Mouse (Mus musculus): Measurements from ENCODE around the gene Tasp1. TPM values are rescaled to one million over a fixed set of nuclear protein-coding genes. Genes with fewer than 3 reads are reported as not detected.
A peak's percentile ranks its signal among the peaks of the same experiment; 100 is the strongest.
"Not testable (repeated sequence)": the region's sequence is repeated elsewhere in the genome, so short reads cannot be mapped to it uniquely, and the experiment has no call there.

The Tasp1 gene
- polyA plus RNA-seq, 1 experiment from 2014 or later = 20.8 TPM

DNA sequence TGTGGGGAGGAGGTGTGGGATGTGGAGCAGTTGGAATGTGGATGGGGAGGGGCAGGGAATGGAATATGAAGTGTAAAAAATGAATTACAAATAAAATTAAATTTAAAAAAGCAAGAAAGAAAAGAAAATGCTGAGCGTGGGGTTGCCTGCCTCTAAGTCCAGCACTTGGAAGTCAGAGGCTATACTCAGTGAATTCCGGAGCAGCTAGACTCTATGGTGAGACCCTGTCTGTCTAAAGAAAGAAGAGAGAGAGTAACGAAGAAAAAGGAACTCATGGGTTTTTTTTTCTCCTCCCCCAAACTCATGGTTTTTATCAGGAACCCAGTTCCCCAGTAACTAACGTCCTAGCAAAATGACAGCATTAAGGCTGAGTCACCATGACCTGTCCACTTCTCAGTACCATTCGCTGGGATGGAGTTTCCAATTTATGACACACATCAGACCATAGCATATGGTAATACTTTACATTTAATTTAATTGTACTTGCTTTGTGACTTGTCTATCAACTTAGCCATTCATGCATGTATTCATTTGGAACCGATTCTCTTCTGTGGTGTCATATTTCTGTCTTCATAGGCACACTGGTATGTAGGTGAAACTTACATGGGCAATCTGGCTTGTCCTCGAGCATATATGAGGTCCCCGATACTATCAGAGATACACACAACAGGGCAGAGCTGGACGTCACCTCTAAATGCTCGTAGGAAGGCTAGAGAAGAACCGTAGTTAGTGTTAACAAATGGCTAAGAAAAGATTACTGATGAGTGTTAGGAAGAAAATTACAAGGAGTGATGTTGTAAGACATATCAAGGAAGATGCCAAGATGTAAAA lies 14.4 kb upstream of the Tasp1 start:
- Histone ChIP-seq H3K9ac (peak overlapping the region; percentile 17; the same call in 1 of the 2 replicates), H3K4me3 (no peak overlapping the region), H3K9me3 (replicated peaks) (no peaks in the 10 kb centered on the region), H3K27ac (peak overlapping the region; percentile 69), H3K4me2 (peak overlapping the region; percentile 29), H3K27me3 (replicated peaks) (peaks cover 2% of the 10 kb centered on the region; the same call in 1 of the 2 replicates), H3K36me3 (no peaks in the 10 kb centered on the region), H3K4me1 (peaks cover 24% of the 10 kb centered on the region)
- peak; percentile 87 for ATAC-seq
- WGBS (ENCODE audit: insufficient replicate concordance) = 63% methylated on average over 11 of the region's 11 CpGs

DNA sequence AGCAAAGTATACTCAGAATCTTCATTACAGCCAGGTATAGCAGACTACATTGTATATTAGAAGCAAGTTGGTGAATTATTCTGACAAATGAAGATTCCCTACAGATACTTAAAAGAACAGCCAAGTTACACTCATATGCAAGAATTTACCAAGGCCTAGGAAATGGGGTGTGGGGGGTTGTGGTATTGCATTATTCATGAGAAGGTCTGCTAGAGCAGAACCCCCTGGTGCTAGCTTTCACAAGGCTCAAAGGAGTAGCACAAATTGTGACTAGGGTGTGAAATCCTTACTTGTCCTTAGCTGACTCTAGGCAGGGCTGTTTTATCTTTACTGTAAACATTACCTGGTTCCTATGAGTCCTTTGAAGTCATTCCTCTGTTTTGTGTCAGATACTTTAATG lies 12.7 kb upstream of the Tasp1 start:
- H3K9ac ChIP-seq; H3K27me3 ChIP-seq (replicated peaks); H3K4me3 ChIP-seq; H3K4me2 ChIP-seq; ATAC-seq; H3K9me3 ChIP-seq (replicated peaks); H3K36me3 ChIP-seq; H3K27ac ChIP-seq: not testable (repeated sequence)
- H3K4me1 ChIP-seq = peaks cover 21% of the 10 kb centered on the region

DNA sequence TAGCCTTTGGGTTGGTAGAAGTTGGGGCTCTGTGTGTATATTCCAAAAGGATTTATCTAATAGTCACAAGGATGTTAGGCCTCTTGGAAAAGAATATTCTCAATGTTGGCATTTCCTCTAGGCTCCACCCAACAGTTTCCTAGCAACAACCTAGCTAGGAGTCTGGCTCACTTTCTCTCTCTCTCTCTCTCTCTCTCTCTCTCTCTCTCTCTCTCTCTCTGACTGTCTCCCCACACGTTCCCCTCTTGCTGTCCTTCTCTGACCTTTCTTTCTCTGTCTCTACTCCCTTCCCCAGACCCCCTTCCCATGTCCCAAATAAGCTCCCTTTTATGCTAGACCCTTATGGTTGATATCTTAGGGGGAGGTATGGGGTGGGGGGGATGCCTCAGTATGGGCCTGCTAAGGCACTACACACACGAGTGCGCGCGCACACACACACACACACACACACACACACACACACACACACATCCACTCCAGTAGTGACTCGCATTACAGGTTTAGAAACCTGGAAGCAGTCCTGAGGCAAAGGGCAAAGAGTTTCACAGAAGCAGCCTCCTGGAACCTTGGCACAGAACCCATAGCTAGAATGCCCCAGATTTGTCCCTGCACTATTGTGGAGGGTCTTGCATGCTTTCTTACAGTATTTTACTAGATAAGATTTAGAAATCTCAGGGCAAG lies 12.1 kb upstream of the Tasp1 start:
- 76% methylated on average over 6 of the region's 6 CpGs for WGBS (ENCODE audit: insufficient replicate concordance)
- no peak for ATAC-seq

DNA sequence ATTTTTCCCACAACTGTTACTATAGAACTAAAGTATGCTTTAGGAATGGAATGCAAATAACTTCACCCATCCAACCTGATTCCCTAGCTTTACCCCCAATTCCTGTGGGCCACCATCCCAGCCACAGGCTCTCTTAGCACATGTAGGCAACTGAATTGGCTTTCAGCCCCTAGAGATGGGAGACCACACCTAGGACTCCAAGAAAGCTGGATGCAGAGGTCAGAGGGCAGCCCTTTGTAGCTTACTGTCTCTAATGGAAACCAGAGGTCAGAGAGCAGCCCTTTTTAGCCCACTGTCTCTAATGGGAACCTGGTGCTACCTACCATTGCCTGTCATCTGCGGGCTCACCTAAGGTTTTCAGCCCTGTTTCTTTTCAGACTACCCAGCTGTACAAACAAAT lies 10.9 kb upstream of the Tasp1 start:
- Histone ChIP-seq H3K27ac (no peak overlapping the region), H3K9ac (no peak overlapping the region), H3K4me1 (peaks cover 17% of the 10 kb centered on the region), H3K27me3 (replicated peaks) (peaks cover 5% of the 10 kb centered on the region), H3K4me3 (no peak overlapping the region), H3K36me3 (no peaks in the 10 kb centered on the region), H3K9me3 (replicated peaks) (no peaks in the 10 kb centered on the region), H3K4me2 (no peak overlapping the region)
- ATAC-seq = no peak
- 50% methylated on average over 1 of the region's 1 CpGs for WGBS (ENCODE audit: insufficient replicate concordance)

More for the DNA sequence above, 12.1 kb upstream of the Tasp1 start:
- Histone ChIP-seq H3K9me3 (replicated peaks) (no peaks in the 10 kb centered on the region), H3K4me3 (no peak overlapping the region), H3K27me3 (replicated peaks) (peaks cover 5% of the 10 kb centered on the region), H3K9ac (no peak overlapping the region), H3K4me1 (peaks cover 17% of the 10 kb centered on the region), H3K4me2 (no peak overlapping the region), H3K36me3 (no peaks in the 10 kb centered on the region), H3K27ac (no peak overlapping the region)

DNA sequence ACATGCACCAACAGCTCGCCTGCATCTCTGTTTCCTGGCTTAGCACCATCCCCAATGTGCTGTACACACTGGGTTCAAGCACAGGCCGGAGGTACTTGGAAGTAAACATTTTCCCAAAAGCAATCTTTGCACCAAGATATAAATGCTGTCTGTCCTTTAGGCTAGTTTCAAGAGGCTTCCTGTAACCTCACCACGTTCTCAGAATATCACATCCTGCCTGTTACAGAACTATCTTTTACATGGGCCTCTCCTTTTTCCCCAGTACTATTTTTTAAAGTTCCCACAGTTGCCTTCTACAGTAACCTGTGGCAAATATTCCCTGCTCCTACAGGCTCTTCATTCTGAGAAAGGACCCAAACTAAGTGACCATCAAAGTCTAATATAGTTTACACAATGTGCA lies 8.5 kb upstream of the Tasp1 start:
- Histone ChIP-seq H3K4me3 (no peak overlapping the region), H3K9ac (no peak overlapping the region), H3K4me1 (peaks cover under 1% of the 10 kb centered on the region; the same call in 1 of the 2 replicates), H3K27ac (no peak overlapping the region), H3K4me2 (no peak overlapping the region), H3K9me3 (replicated peaks) (no peaks in the 10 kb centered on the region), H3K36me3 (no peaks in the 10 kb centered on the region), H3K27me3 (replicated peaks) (peaks cover 18% of the 10 kb centered on the region)
- no peak for ATAC-seq
- 53% methylated on average over 3 of the region's 3 CpGs for WGBS (ENCODE audit: insufficient replicate concordance)

DNA sequence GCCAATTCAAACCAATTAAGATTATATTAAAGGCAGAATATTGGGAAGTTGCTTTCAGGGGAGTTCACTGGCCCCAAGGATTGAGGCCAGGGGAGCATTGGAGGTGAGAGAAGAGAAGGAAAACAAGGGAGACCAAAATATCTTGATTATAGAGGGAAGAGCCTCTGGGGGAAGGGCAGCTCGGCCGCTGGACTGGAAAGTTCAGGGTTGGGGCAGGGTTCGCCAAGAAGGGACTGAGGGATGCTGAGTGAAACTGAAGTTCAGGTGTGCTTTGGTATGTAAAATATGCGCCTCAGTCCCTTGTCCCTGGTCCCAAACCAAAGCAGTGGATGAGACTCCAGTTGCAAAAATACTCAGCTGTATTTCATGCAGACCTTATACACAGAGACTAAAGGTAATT lies 911 bp upstream of the Tasp1 start:
- 55% methylated on average over 4 of the region's 4 CpGs for WGBS (ENCODE audit: insufficient replicate concordance)
- Histone ChIP-seq H3K9me3 (replicated peaks) (no peaks in the 10 kb centered on the region), H3K27me3 (replicated peaks) (peaks cover 17% of the 10 kb centered on the region), H3K9ac (peak overlapping the region; percentile 96), H3K27ac (peak overlapping the region; percentile 94; the same call in 1 of the 2 replicates), H3K4me2 (peak overlapping the region; percentile 89), H3K36me3 (0 out of 2 replicates have a peak, but pooled peaks cover 4% of the 10 kb centered on the region), H3K4me1 (peaks cover 38% of the 10 kb centered on the region), H3K4me3 (peak overlapping the region; percentile 94)
- ATAC-seq = no peak

DNA sequence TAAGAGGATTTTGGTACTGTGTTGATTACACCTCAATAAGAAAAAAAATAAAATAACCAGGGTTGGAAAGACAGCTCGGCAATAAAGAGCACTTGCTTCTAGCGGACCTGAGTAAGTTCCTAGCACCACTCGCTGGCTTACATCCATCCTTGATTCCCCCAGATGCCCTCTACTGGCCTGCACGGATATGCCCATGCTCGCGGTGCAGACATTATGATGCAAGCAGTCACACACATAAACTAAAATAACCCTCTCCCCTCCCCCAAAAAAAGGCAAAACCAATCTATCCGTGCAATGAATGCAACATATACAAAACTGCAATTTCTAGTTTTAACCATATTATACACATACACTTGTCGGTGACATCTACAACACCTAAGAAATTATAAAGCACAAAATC lies 929 bp downstream of the Tasp1 start:
- Histone ChIP-seq H3K27me3 (replicated peaks) (peaks cover 8% of the 10 kb centered on the region), H3K9ac (peak overlapping the region; percentile 96), H3K27ac (peak overlapping the region; percentile 94), H3K4me1 (peaks cover 47% of the 10 kb centered on the region), H3K4me2 (peak overlapping the region; percentile 89), H3K9me3 (replicated peaks) (no peaks in the 10 kb centered on the region), H3K36me3 (0 out of 2 replicates have a peak, but pooled peaks cover 4% of the 10 kb centered on the region), H3K4me3 (peak overlapping the region; percentile 94)
- 72% methylated on average over 8 of the region's 8 CpGs for WGBS (ENCODE audit: insufficient replicate concordance)
- no peak for ATAC-seq

DNA sequence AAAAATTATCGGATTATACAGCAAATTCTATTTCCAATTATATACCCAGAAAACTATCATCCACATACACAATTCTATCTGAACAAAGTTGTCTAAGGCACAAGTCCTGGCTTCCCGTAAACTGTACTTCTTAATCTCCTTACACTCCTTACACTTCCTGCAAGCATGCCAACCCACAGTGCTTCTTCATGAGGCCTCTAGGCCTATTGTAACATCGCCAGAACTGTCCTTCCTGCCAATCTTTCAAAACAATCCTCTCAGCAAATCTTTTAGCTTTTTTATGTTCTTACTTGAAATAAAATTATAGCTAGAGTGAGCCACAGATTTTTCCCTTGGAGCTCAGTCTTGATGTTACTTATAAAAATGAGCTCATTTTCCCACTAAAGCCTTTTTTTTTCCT lies 5.1 kb downstream of the Tasp1 start:
- 73% methylated on average over 3 of the region's 3 CpGs for WGBS (ENCODE audit: insufficient replicate concordance)
- H3K36me3 ChIP-seq = peaks cover 12% of the 10 kb centered on the region

DNA sequence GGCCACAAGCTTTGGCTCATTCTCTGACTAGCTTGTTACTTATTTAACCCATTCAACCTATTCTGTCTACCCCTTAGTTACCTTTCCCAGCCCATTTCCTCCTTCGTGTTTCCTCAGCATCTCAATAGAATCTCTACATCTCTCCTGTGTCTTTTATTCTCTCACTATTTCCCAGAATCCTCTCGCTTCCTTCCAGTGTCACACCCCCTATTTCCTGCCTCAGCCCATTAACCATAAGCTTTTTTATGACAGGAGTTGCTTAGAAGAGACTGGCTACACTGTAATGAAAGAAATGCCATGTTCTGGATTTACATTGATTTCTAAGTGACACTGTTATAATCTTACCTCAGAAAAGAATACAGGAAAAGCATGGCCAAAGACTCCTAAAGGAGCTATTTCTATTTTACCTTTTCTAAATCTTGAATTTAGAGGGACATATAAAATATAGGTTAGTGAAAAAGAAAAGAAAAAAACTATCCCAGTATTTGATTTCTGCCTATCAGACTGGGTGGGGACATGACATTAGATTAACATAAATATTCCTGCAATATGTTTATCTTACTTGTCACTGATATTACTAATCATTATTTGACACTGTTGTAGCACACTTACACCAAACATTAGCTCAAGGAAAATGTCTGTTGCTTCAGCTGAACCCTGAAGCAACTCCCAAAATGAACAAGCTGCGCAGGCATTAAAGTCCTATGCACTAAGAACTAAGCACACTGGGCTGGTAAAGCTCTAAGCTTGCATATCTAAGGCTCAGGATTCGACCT lies 6.3 kb downstream of the Tasp1 start:
- Histone ChIP-seq H3K27me3 (replicated peaks) (no peaks in the 10 kb centered on the region), H3K4me3 (no peak overlapping the region), H3K36me3 (peaks cover 21% of the 10 kb centered on the region), H3K4me1 (peaks cover 45% of the 10 kb centered on the region), H3K9me3 (replicated peaks) (no peaks in the 10 kb centered on the region), H3K27ac (no peak overlapping the region), H3K9ac (no peak overlapping the region), H3K4me2 (no peak overlapping the region)
- peak; percentile 80 for ATAC-seq
- WGBS (ENCODE audit: insufficient replicate concordance) = 65% methylated on average over 4 of the region's 4 CpGs

More for the DNA sequence above, 5.1 kb downstream of the Tasp1 start:
- no peak overlapping the region for H3K4me3 ChIP-seq
- H3K27me3 ChIP-seq (replicated peaks) = no peaks in the 10 kb centered on the region
- ATAC-seq = no peak
- peaks cover 55% of the 10 kb centered on the region for H3K4me1 ChIP-seq
- H3K9ac ChIP-seq = no peak overlapping the region
- H3K27ac ChIP-seq = no peak overlapping the region
- H3K4me2 ChIP-seq = no peak overlapping the region
- no peaks in the 10 kb centered on the region for H3K9me3 ChIP-seq (replicated peaks)

DNA sequence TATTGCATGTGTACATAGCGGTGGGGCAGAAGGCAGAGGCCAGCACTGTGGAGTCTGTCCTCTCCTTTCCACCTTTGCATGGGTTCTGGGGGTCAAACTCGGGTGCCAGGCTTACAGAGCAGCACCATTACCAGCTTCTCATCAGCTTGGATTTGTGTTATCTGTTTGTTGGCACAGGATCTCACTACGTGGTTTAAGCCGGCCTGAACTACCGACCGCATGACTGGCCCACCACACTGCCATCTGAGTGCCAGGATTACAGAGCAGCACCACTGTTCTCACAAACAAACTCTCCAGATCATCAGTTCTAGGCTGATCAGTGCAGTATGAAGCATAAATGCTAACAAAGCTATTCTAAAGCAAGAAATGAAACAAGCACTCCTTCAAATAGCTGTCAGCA lies 8.5 kb downstream of the Tasp1 start:
- Histone ChIP-seq H3K27me3 (replicated peaks) (no peaks in the 10 kb centered on the region), H3K9ac (no peak overlapping the region), H3K4me2 (no peak overlapping the region), H3K36me3 (peaks cover 37% of the 10 kb centered on the region), H3K4me3 (no peak overlapping the region), H3K9me3 (replicated peaks) (no peaks in the 10 kb centered on the region), H3K4me1 (peaks cover 40% of the 10 kb centered on the region), H3K27ac (no peak overlapping the region)
- 77% methylated on average over 6 of the region's 6 CpGs for WGBS (ENCODE audit: insufficient replicate concordance)
- ATAC-seq = no peak

DNA sequence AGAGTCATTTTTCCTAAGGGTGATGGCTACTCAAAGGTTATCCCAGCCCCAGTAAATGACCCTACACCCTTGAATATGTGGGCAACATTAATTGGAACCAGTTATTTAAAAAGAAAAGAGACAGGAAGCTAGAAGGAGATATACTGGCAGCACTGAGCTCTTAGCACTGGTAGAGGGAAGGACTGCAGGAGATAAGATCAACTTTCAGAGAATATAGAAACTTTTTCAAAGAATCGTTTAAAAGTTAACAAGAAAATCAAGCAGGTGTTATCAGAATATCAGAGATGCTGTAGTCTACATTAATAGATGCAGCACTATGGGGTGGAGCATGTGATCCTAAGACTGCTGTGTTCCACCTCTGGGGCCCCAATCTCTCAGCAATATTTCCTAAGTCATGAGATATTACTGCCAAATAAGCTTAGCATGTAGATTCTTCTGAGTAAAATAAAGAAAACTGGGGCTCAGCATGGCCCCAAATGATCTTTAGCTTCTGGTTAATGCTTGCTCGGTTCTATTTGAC lies 14.9 kb downstream of the Tasp1 start:
- Histone ChIP-seq H3K4me3 (no peak overlapping the region), H3K27me3 (replicated peaks) (no peaks in the 10 kb centered on the region), H3K9me3 (replicated peaks) (no peaks in the 10 kb centered on the region), H3K9ac (no peak overlapping the region), H3K4me2 (no peak overlapping the region), H3K4me1 (peaks cover 18% of the 10 kb centered on the region), H3K27ac (no peak overlapping the region), H3K36me3 (peaks cover 88% of the 10 kb centered on the region)
- peak; percentile 59 for ATAC-seq
- 66% methylated on average over 2 of the region's 2 CpGs for WGBS (ENCODE audit: insufficient replicate concordance)

All from liver, embryonic 12.5 days (tissue).